Mouse (Mus musculus) forebrain, embryonic 12.5 days (tissue): ENCODE data around the gene Pappa. TPM values are rescaled to one million over a fixed set of nuclear protein-coding genes. Genes with fewer than 3 reads are reported as not detected.

Experiments used
- ATAC-seq: fragments of 200-750 bp; cut with Nextera tagmentation; 2 replicates; pipeline ENCODE4 v1.8.0; 2017; ENCODE audit warnings: moderate TSS enrichment; ENCODE audit not compliant: low FRiP score
- H3K27ac ChIP-seq: fragments of 300-500 bp; sonication (generic); 2 replicates; pipeline ENCODE4 v1.5.1; 2016; ENCODE audit warnings: mild to moderate bottlenecking
- H3K27me3 ChIP-seq: fragments of 300-500 bp; sonication (generic); 2 replicates; pipeline ENCODE4 v1.6.1; 2016; ENCODE audit warnings: mild to moderate bottlenecking
- H3K36me3 ChIP-seq: fragments of 300-500 bp; sonication (generic); replicated peaks from 2 replicates; pipeline ENCODE4 v1.6.1; 2016; ENCODE audit warnings: mild to moderate bottlenecking
- H3K4me1 ChIP-seq: fragments of 300-500 bp; sonication (generic); 2 replicates; pipeline ENCODE4 v1.6.1; 2016
- H3K4me2 ChIP-seq: fragments of 300-500 bp; sonication (generic); 2 replicates; pipeline ENCODE4 v1.6.1; 2016; ENCODE audit warnings: mild to moderate bottlenecking, moderate library complexity
- H3K4me3 ChIP-seq: fragments of 300-500 bp; sonication (generic); replicated peaks from 2 replicates; pipeline ENCODE4 v1.5.1; 2016; ENCODE audit warnings: mild to moderate bottlenecking
- H3K9ac ChIP-seq: fragments of 300-500 bp; sonication (generic); 2 replicates; pipeline ENCODE4 v1.6.1; 2016; ENCODE audit warnings: mild to moderate bottlenecking
- H3K9me3 ChIP-seq: fragments of 300-500 bp; sonication (generic); 2 replicates; pipeline ENCODE4 v1.6.1; 2016
- WGBS: fragments of 180-500 bp; shearing (Covaris S2); methylation state at CpG from one replicate; pipeline ENCODE4 v1.1.7; 2016; 5-methylcytosine and 5-hydroxymethylcytosine counted together
- polyA plus RNA-seq: library from polyadenylated mRNA; unstranded; fragments of >200 nt; fragmentation: Nextera tagmentation; extraction: Ambion mirVana; gene quantifications from 2 replicates; pipeline ENCODE4 v1.2.1, GENCODE M21; 2016

Pappa gene
- polyA plus RNA-seq, 1 experiment from 2014 or later = 2.4 TPM

- 70% methylated on average over 3 of the region's 3 CpGs for WGBS
- Histone ChIP-seq H3K27ac (no peak overlapping the region), H3K4me2 (no peak overlapping the region), H3K36me3 (no peaks in the 10 kb centered on the region), H3K4me1 (no peaks in the 10 kb centered on the region), H3K9ac (no peak overlapping the region), H3K9me3 (no peaks in the 10 kb centered on the region), H3K4me3 (no peak overlapping the region), H3K27me3 (peaks cover 20% of the 10 kb centered on the region)
- ATAC-seq = no peak
Observed at GRCm38 (mm10) chr4:65132657-65133056, 8.7 kb downstream of the Pappa start.

GRCm38 (mm10) chr4:65134358-65134757 is 10.4 kb downstream of the Pappa start:
- Histone ChIP-seq H3K36me3 (no peaks in the 10 kb centered on the region), H3K9me3 (no peaks in the 10 kb centered on the region), H3K4me2 (no peak overlapping the region), H3K27me3 (peaks cover 4% of the 10 kb centered on the region; the same call in 1 of the 2 replicates), H3K4me3 (no peak overlapping the region), H3K4me1 (no peaks in the 10 kb centered on the region), H3K9ac (no peak overlapping the region), H3K27ac (no peak overlapping the region)
- ATAC-seq = no peak
- 89% methylated on average over 5 of the region's 5 CpGs for WGBS

DNA sequence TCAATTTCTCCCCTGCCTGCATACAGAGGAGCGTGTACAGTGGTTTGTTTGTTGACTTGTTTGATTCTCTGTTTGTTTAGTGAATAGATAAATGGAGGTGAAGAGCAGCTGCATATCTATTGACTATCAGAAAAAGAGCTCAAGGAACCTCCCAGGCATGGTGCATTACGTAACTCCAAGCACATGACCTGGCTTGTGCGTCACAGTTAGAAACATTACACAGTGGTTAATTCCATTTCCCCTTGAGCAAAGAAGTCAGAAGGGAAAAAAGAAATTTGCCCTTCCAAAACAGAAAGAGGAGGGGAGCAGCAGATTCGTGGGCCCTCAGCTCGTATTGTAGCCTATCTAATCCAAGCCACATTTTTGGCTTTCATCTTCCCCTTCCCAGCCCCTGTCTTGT is 11.1 kb downstream of the Pappa start:
- no peak overlapping the region for H3K27ac ChIP-seq
- H3K4me3 ChIP-seq = no peak overlapping the region
- 72% methylated on average over 5 of the region's 5 CpGs for WGBS
- H3K36me3 ChIP-seq = no peaks in the 10 kb centered on the region
- H3K9me3 ChIP-seq = no peaks in the 10 kb centered on the region
- no peak overlapping the region for H3K4me2 ChIP-seq
- ATAC-seq = no peak
- H3K9ac ChIP-seq = no peak overlapping the region
- H3K4me1 ChIP-seq = no peaks in the 10 kb centered on the region
- H3K27me3 ChIP-seq = no peaks in the 10 kb centered on the region

- H3K36me3 ChIP-seq = no peaks in the 10 kb centered on the region
- ATAC-seq = no peak
- no peak overlapping the region for H3K27ac ChIP-seq
- WGBS = 75% methylated on average over 3 of the region's 3 CpGs
- H3K9ac ChIP-seq = no peak overlapping the region
- no peak overlapping the region for H3K4me3 ChIP-seq
- H3K4me2 ChIP-seq = no peak overlapping the region
- H3K4me1 ChIP-seq = no peaks in the 10 kb centered on the region
- H3K27me3 ChIP-seq = no peaks in the 10 kb centered on the region
- no peaks in the 10 kb centered on the region for H3K9me3 ChIP-seq
Observed at GRCm38 (mm10) chr4:65136541-65136940, 12.6 kb downstream of the Pappa start.

GRCm38 (mm10) chr4:65146936-65147335 is 23.0 kb downstream of the Pappa start:
- H3K4me3 ChIP-seq = no peak overlapping the region
- H3K9me3 ChIP-seq = no peaks in the 10 kb centered on the region
- no peak overlapping the region for H3K27ac ChIP-seq
- H3K9ac ChIP-seq = no peak overlapping the region
- ATAC-seq = no peak
- H3K4me1 ChIP-seq = no peaks in the 10 kb centered on the region
- no peaks in the 10 kb centered on the region for H3K27me3 ChIP-seq
- no peaks in the 10 kb centered on the region for H3K36me3 ChIP-seq
- H3K4me2 ChIP-seq = no peak overlapping the region
- 90% methylated on average over 1 of the region's 1 CpGs for WGBS

- no peaks in the 10 kb centered on the region for H3K27me3 ChIP-seq
- no peak for ATAC-seq
Observed at GRCm38 (mm10) chr4:65153601-65154000, 29.6 kb downstream of the Pappa start.

GRCm38 (mm10) chr4:65156231-65156630 is 32.3 kb downstream of the Pappa start:
- ATAC-seq = no peak
- Histone ChIP-seq H3K27me3 (no peaks in the 10 kb centered on the region), H3K9ac (no peak overlapping the region), H3K27ac (no peak overlapping the region), H3K4me1 (no peaks in the 10 kb centered on the region), H3K36me3 (0 out of 2 replicates have a peak, but pooled peaks cover 8% of the 10 kb centered on the region), H3K4me2 (no peak overlapping the region), H3K9me3 (no peaks in the 10 kb centered on the region), H3K4me3 (no peak overlapping the region)
- WGBS = 98% methylated on average over 10 of the region's 10 CpGs

More at GRCm38 (mm10) chr4:65153601-65154000, 29.6 kb downstream of the Pappa start:
- 0 out of 2 replicates have a peak, but pooled peaks cover 8% of the 10 kb centered on the region for H3K36me3 ChIP-seq
- no peak overlapping the region for H3K9ac ChIP-seq
- 89% methylated on average over 2 of the region's 2 CpGs for WGBS
- H3K4me2 ChIP-seq = no peak overlapping the region
- no peaks in the 10 kb centered on the region for H3K9me3 ChIP-seq
- no peak overlapping the region for H3K27ac ChIP-seq
- no peak overlapping the region for H3K4me3 ChIP-seq
- H3K4me1 ChIP-seq = no peaks in the 10 kb centered on the region

DNA sequence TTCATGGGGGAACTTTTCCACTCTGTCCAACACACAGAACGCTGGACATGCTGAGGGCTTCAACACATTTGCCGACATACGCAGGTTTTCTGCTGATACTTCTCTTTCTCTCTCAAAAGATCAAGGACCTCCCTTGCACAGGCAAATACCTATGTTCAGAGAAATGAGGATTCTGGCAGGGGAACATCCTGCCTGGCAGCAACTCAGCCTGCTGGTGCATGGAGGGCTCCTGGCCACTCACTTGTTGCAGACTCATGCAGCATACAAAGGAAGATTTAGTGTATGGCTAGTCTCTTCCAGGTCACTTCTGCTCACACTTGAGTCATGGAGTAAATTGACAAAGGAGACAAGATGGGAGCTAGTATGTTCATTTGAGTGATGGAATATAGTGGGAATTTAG is 34.7 kb downstream of the Pappa start:
- Histone ChIP-seq H3K27me3 (no peaks in the 10 kb centered on the region), H3K4me3 (no peak overlapping the region), H3K9ac (no peak overlapping the region), H3K4me2 (no peak overlapping the region), H3K9me3 (no peaks in the 10 kb centered on the region), H3K36me3 (0 out of 2 replicates have a peak, but pooled peaks cover 8% of the 10 kb centered on the region), H3K4me1 (no peaks in the 10 kb centered on the region), H3K27ac (no peak overlapping the region)
- ATAC-seq = no peak
- 93% methylated on average over 3 of the region's 3 CpGs for WGBS

DNA sequence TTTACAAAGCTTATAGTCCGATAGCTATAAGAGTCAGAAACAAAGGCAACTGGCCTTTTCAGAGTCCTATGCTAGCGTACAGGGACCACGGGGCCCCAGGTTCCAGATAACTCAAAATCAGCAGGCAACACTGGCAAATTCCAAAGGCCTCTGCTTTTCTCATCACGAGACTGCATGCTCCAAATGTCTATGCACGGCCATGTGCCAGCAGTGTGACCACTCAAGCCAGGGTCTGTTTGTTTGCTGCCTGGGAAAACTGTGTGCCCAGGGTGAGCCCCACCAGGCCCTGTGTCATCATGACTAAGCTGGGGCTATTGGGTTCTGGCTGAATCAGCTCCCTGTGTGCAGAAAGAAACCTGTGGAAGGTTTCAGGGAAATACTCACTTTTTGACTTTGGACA is 35.5 kb downstream of the Pappa start:
- Histone ChIP-seq H3K9ac (no peak overlapping the region), H3K27ac (no peak overlapping the region), H3K27me3 (no peaks in the 10 kb centered on the region), H3K9me3 (no peaks in the 10 kb centered on the region), H3K4me2 (no peak overlapping the region), H3K36me3 (0 out of 2 replicates have a peak, but pooled peaks cover 8% of the 10 kb centered on the region), H3K4me3 (no peak overlapping the region), H3K4me1 (no peaks in the 10 kb centered on the region)
- 63% methylated on average over 5 of the region's 5 CpGs for WGBS
- ATAC-seq = no peak

- ATAC-seq = no peak
- Histone ChIP-seq H3K27ac (no peak overlapping the region), H3K27me3 (no peaks in the 10 kb centered on the region), H3K4me3 (no peak overlapping the region), H3K9me3 (no peaks in the 10 kb centered on the region), H3K4me1 (no peaks in the 10 kb centered on the region), H3K36me3 (no peaks in the 10 kb centered on the region), H3K4me2 (no peak overlapping the region), H3K9ac (no peak overlapping the region)
- 86% methylated on average over 3 of the region's 3 CpGs for WGBS
Observed at GRCm38 (mm10) chr4:65163698-65164097, 39.7 kb downstream of the Pappa start.

DNA sequence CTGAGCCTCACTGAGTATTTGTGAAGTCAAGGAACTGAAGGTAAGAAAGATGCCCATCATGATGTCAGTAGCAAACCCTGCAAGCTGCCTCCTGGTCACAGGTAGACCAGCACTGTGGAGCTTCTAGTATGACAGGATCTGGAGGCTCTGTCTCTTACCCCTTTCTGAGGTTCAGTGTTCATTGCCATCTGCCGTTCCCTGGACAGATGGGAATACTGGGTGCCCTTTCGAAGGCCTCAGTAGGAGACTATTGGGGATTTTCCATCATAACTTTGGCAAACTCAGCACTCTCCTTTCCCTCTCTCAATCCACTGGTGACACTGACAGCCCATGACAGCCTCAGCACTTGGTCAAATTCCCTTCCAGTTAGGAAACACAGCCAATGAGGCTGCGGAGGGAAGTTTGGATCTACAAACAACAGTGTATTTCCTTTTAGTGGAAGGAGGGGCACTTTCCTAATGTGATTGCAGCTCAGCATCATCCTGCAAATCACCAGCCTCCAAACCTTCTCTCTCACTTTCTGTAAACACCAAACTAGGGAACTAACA is 42.4 kb downstream of the Pappa start:
- Histone ChIP-seq H3K9ac (no peak overlapping the region), H3K36me3 (no peaks in the 10 kb centered on the region), H3K9me3 (no peaks in the 10 kb centered on the region), H3K27me3 (no peaks in the 10 kb centered on the region), H3K4me1 (no peaks in the 10 kb centered on the region), H3K4me3 (no peak overlapping the region), H3K4me2 (no peak overlapping the region), H3K27ac (no peak overlapping the region)
- WGBS = 98% methylated on average over 3 of the region's 3 CpGs
- no peak for ATAC-seq

DNA sequence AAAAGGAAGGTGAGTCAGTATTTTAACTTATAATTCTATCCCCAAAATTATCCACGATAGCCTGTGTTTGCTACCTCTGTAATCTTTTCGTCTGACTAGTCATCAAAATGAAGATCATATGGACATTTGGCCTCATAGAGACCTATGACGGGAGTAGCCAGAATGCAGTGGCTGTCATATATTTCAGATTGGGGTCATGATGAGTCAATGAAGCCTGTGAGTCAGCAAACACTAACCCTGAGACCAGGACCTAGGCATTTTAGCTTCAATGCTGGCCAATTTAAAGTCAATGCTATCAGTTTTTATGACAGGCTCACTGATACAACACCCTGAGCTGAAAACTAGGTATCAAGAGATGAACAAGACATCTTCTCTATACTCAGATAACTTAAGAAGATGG is 50.5 kb downstream of the Pappa start:
- H3K27ac ChIP-seq = no peak overlapping the region
- no peaks in the 10 kb centered on the region for H3K4me1 ChIP-seq
- H3K9me3 ChIP-seq = no peaks in the 10 kb centered on the region
- no peaks in the 10 kb centered on the region for H3K36me3 ChIP-seq
- 88% methylated on average over 3 of the region's 3 CpGs for WGBS
- H3K9ac ChIP-seq = no peak overlapping the region
- H3K4me3 ChIP-seq = no peak overlapping the region
- no peak overlapping the region for H3K4me2 ChIP-seq
- H3K27me3 ChIP-seq = no peaks in the 10 kb centered on the region
- ATAC-seq = no peak

DNA sequence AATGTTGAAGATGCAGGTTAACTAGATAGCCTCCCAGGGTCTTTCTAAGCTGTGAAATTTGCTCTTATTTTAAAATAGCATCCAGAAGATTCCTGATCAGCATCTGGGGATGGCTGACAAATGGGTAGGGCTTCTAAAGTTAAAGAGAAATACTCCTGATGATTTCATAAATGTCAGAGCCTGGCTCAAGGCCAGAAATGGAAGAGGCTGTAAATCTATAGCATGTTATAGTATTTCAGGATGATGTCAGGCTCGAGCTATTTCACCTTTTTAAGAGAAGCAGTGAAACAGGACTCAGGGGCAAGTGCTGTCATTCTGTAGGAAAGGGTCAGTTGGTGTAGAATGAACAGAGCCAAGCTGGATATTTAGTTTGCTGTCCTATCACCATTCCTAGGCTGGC is 54.2 kb downstream of the Pappa start:
- 56% methylated on average over 1 of the region's 1 CpGs for WGBS
- Histone ChIP-seq H3K27me3 (no peaks in the 10 kb centered on the region), H3K4me3 (no peak overlapping the region), H3K9ac (no peak overlapping the region), H3K4me2 (no peak overlapping the region), H3K36me3 (no peaks in the 10 kb centered on the region), H3K4me1 (peaks cover 6% of the 10 kb centered on the region), H3K9me3 (no peaks in the 10 kb centered on the region), H3K27ac (no peak overlapping the region)
- no peak for ATAC-seq
